13 mouse cellular contexts compared by ENCODE assay signal in the genomic region with DNA sequence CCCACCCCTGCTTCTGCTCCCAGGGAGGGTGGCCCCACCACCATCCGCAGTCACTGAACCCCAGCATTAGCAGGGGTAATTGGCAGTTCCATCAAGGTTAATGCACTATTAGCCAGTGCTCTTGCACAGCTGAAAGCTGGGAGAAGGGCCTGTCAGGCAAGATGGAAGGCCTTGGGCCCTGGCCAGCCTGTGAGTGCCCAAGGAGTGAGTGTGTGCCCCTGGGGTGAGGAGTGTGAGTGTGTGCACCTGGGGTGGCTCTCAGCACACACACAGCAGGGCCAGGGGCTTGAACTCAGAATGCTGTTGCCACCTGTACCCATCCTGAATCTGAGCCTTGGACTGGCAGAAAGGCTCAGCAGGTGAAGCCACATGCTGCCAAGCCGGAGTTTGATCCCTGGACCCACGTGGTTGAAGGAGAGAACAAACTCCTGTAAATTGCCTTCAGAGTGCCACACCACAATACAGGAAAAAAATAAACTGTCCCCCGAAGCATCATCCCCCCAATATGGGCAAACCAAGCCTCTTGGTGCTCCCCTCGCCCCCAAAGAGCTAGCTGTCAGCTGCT. TPM values are rescaled to one million over a fixed set of nuclear protein-coding genes. Genes with fewer than 3 reads are reported as not detected.
DNase-seq lines count a peak whose midpoint lies in the region; ATAC-seq and TF ChIP-seq lines count a peak whose summit lies in the region.
"Had no signal": no experiment of that assay in that cellular context is flagged by ENCODE, and none has a peak within 500 bp of the region (broad histone marks: within the 10 kb centered on the region; RNA-seq: fewer than 3 reads in every experiment).

No protein-coding gene starts in this region.

- H3K4me1 ChIP-seq in hindbrain, embryonic 12.5 days: peaks cover 41% of the 10 kb centered on the region
- H3K4me1 ChIP-seq in hindbrain, postnatal 0 days (ENCODE audit: insufficient read depth, low read length): 0 out of 2 replicates have a peak, but pooled peaks cover 7% of the 10 kb centered on the region
- H3K4me1 ChIP-seq in embryonic facial prominence, embryonic 14.5 days (ENCODE audit: control insufficient read depth, insufficient read depth, low read length): peaks cover 19% of the 10 kb centered on the region
- peaks cover 26% of the 10 kb centered on the region for H3K4me1 ChIP-seq in midbrain, embryonic 14.5 days (ENCODE audit: control insufficient read depth, insufficient read depth, low read length)

- no peak overlapping the region for H3K4me3 ChIP-seq in hindbrain, embryonic 12.5 days
- no peak overlapping the region for H3K4me3 ChIP-seq in hindbrain, postnatal 0 days (ENCODE audit: low read length)
- H3K4me3 ChIP-seq in embryonic facial prominence, embryonic 14.5 days (ENCODE audit: low read depth, low read length): no peak overlapping the region
- no peak overlapping the region for H3K4me3 ChIP-seq in midbrain, embryonic 14.5 days (replicated peaks; ENCODE audit: low read depth, low read length)
- H3K4me3 ChIP-seq in layer of hippocampus, adult 2 months: no peak overlapping the region
- H3K4me3 ChIP-seq: limb, embryonic 13.5 days had no signal

- no peak for TF ChIP-seq CTCF in hindbrain, postnatal 0 days (IDR thresholded peaks at IDR 0.05; ENCODE audit: low read depth)
- TF ChIP-seq CTCF in layer of hippocampus, adult 2 months (conservative IDR thresholded peaks at IDR 0.05): no peak

- H3K9me3 ChIP-seq in hindbrain, embryonic 12.5 days (replicated peaks): no peaks in the 10 kb centered on the region
- H3K9me3 ChIP-seq in hindbrain, postnatal 0 days (ENCODE audit: low read length): no peaks in the 10 kb centered on the region
- H3K9me3 ChIP-seq in embryonic facial prominence, embryonic 14.5 days (ENCODE audit: control insufficient read depth, low read length): no peaks in the 10 kb centered on the region
- H3K9me3 ChIP-seq in midbrain, embryonic 14.5 days (ENCODE audit: control insufficient read depth, low read length): no peaks in the 10 kb centered on the region
- H3K9me3 ChIP-seq: limb, embryonic 13.5 days had no signal

- no peak overlapping the region for H3K4me2 ChIP-seq in hindbrain, embryonic 12.5 days (replicated peaks)
- no peak overlapping the region for H3K4me2 ChIP-seq in hindbrain, postnatal 0 days (ENCODE audit: low read depth, low read length)
- H3K4me2 ChIP-seq in embryonic facial prominence, embryonic 14.5 days (ENCODE audit: low read depth, low read length): no peak overlapping the region
- H3K4me2 ChIP-seq in midbrain, embryonic 14.5 days (ENCODE audit: low read length): no peak overlapping the region
- H3K4me2 ChIP-seq: limb, embryonic 13.5 days had no signal

- peak overlapping the region; percentile 25; the same call in 1 of the 2 replicates for H3K9ac ChIP-seq in hindbrain, embryonic 12.5 days
- no peak overlapping the region for H3K9ac ChIP-seq in hindbrain, postnatal 0 days (replicated peaks; ENCODE audit: low read length)
- H3K9ac ChIP-seq in embryonic facial prominence, embryonic 14.5 days (ENCODE audit: low read depth, low read length): 0 out of 2 replicates have a peak overlapping the region, but pooled peaks have one; percentile 19
- peak overlapping the region; percentile 20; the same call in 1 of the 2 replicates for H3K9ac ChIP-seq in midbrain, embryonic 14.5 days (replicated peaks; ENCODE audit: low read length)
- H3K9ac ChIP-seq: liver, postnatal 0 days had no signal

- WGBS in hindbrain, embryonic 12.5 days: 82% methylated on average over 5 of the region's 5 CpGs
- 74% methylated on average over 5 of the region's 5 CpGs for WGBS in hindbrain, postnatal 0 days
- WGBS in embryonic facial prominence, embryonic 14.5 days: 78% methylated on average over 5 of the region's 5 CpGs
- WGBS in midbrain, embryonic 14.5 days: 61% methylated on average over 5 of the region's 5 CpGs

- H3K36me3 ChIP-seq in hindbrain, embryonic 12.5 days: peaks cover 11% of the 10 kb centered on the region
- peaks cover 8% of the 10 kb centered on the region; the same call in 1 of the 2 replicates for H3K36me3 ChIP-seq in hindbrain, postnatal 0 days (ENCODE audit: insufficient read depth, low read length)
- H3K36me3 ChIP-seq in embryonic facial prominence, embryonic 14.5 days (ENCODE audit: control insufficient read depth, insufficient read depth, low read length): peaks cover 13% of the 10 kb centered on the region
- peaks cover 14% of the 10 kb centered on the region for H3K36me3 ChIP-seq in midbrain, embryonic 14.5 days (ENCODE audit: control insufficient read depth, insufficient read depth, low read length)

- no peaks in the 10 kb centered on the region for H3K27me3 ChIP-seq in hindbrain, embryonic 12.5 days
- H3K27me3 ChIP-seq in hindbrain, postnatal 0 days (ENCODE audit: insufficient read depth, low read length): no peaks in the 10 kb centered on the region
- H3K27me3 ChIP-seq in embryonic facial prominence, embryonic 14.5 days (replicated peaks; ENCODE audit: control insufficient read depth, insufficient read depth, low read length): no peaks in the 10 kb centered on the region
- no peaks in the 10 kb centered on the region for H3K27me3 ChIP-seq in midbrain, embryonic 14.5 days (ENCODE audit: control insufficient read depth, insufficient read depth, low read length)
- H3K27me3 ChIP-seq: limb, embryonic 13.5 days had no signal

- no peak for ATAC-seq in hindbrain, embryonic 12.5 days (ENCODE audit: low FRiP score)
- ATAC-seq in hindbrain, postnatal 0 days: no peak
- ATAC-seq in embryonic facial prominence, embryonic 14.5 days (ENCODE audit: low read depth): no peak
- no peak for ATAC-seq in midbrain, embryonic 14.5 days (ENCODE audit: low FRiP score, low TSS enrichment)
- ATAC-seq: liver, postnatal 0 days had no signal

- no peak overlapping the region for H3K27ac ChIP-seq in hindbrain, embryonic 12.5 days
- no peak overlapping the region for H3K27ac ChIP-seq in hindbrain, postnatal 0 days
- no peak overlapping the region for H3K27ac ChIP-seq in embryonic facial prominence, embryonic 14.5 days (replicated peaks; ENCODE audit: low read depth, low read length)
- no peak overlapping the region for H3K27ac ChIP-seq in midbrain, embryonic 14.5 days (replicated peaks; ENCODE audit: low read depth, low read length)
- H3K27ac ChIP-seq in layer of hippocampus, adult 2 months: no peak overlapping the region
- H3K27ac ChIP-seq: kidney, postnatal 0 days; limb, embryonic 13.5 days; macrophage had no signal

- DNase-seq in hindbrain, postnatal 0 days (ENCODE audit: low spot score): no peak
- peak; percentile 72 for DNase-seq in adrenal gland, postnatal 14 days
- DNase-seq in embryonic facial prominence, embryonic 14.5 days (ENCODE audit: low spot score): no peak
- DNase-seq in midbrain, embryonic 14.5 days: no peak
- DNase-seq in spleen, adult 12 weeks (ENCODE audit: low spot score): no peak
- DNase-seq in layer of hippocampus, adult 2 months (ENCODE audit: low spot score in 2 of 2): no peak
- DNase-seq in spleen, postnatal 36 days (ENCODE audit: low spot score in 2 of 2): no peak
- DNase-seq: thymus, adult 18-20 months had no signal

RNA-seq across cellular contexts. Expression of gene Efna2, which starts 2.9 kb away (rescaled TPM):
- polyA plus RNA-seq in hindbrain, embryonic 12.5 days (2016; fragmentation: Nextera tagmentation; extraction: Ambion mirVana): 49.3 and 50.5 TPM in 2 replicates
- total RNA-seq in hindbrain, postnatal 0 days (2014; rRNA removed): 24.0 and 32.8 TPM in 2 replicates
- polyA plus RNA-seq in hindbrain, postnatal 0 days (2015; fragmentation: Nextera tagmentation; extraction: Ambion mirVana): 23.2 and 23.8 TPM in 2 replicates
- total RNA-seq in adrenal gland, postnatal 14 days (2021): 3.1 and 3.9 TPM in 2 replicates
- polyA plus RNA-seq in embryonic facial prominence, embryonic 14.5 days (2014; fragmentation: Nextera tagmentation; extraction: Ambion mirVana): 20.9 and 23.6 TPM in 2 replicates
- 41.9 and 50.1 TPM in 2 replicates for polyA plus RNA-seq in midbrain, embryonic 14.5 days (2014; fragmentation: Nextera tagmentation; extraction: Ambion mirVana)
- total RNA-seq in layer of hippocampus, adult 2 months (2021): 1 to 10 TPM; 7.1 to 9.7 TPM

RNA-seq across cellular contexts. Expression of gene 1600002K03Rik, which starts 3.6 kb away (rescaled TPM):
- 12.0 and 13.3 TPM in 2 replicates for polyA plus RNA-seq in hindbrain, embryonic 12.5 days (2016; fragmentation: Nextera tagmentation; extraction: Ambion mirVana)
- total RNA-seq in hindbrain, postnatal 0 days (2014; rRNA removed): 2.6 and 3.2 TPM in 2 replicates
- polyA plus RNA-seq in hindbrain, postnatal 0 days (2015; fragmentation: Nextera tagmentation; extraction: Ambion mirVana): 4.3 and 4.4 TPM in 2 replicates
- 8.6 and 9.5 TPM in 2 replicates for total RNA-seq in adrenal gland, postnatal 14 days (2021)
- 11.0 and 13.1 TPM in 2 replicates for polyA plus RNA-seq in embryonic facial prominence, embryonic 14.5 days (2014; fragmentation: Nextera tagmentation; extraction: Ambion mirVana)
- polyA plus RNA-seq in midbrain, embryonic 14.5 days (2014; fragmentation: Nextera tagmentation; extraction: Ambion mirVana): 5.7 and 9.9 TPM in 2 replicates
- 1 to 10 TPM; 7.0 to 7.4 TPM for total RNA-seq in layer of hippocampus, adult 2 months (2021)

RNA-seq across cellular contexts. Expression of gene Cirbp, which starts 10.6 kb away (rescaled TPM):
- 235 and 271 TPM in 2 replicates for polyA plus RNA-seq in hindbrain, embryonic 12.5 days (2016; fragmentation: Nextera tagmentation; extraction: Ambion mirVana)
- total RNA-seq in hindbrain, postnatal 0 days (2014; rRNA removed): 257 and 261 TPM in 2 replicates
- polyA plus RNA-seq in hindbrain, postnatal 0 days (2015; fragmentation: Nextera tagmentation; extraction: Ambion mirVana): 730 and 732 TPM in 2 replicates
- 67.6 and 106 TPM in 2 replicates for total RNA-seq in adrenal gland, postnatal 14 days (2021)
- polyA plus RNA-seq in embryonic facial prominence, embryonic 14.5 days (2014; fragmentation: Nextera tagmentation; extraction: Ambion mirVana): 59.7 and 88.3 TPM in 2 replicates
- 295 and 421 TPM in 2 replicates for polyA plus RNA-seq in midbrain, embryonic 14.5 days (2014; fragmentation: Nextera tagmentation; extraction: Ambion mirVana)
- 100 to 1,000 TPM in 1 of 2 experiments, 10 to 100 TPM in 1; 88.3 to 103 TPM for total RNA-seq in layer of hippocampus, adult 2 months (2021)

RNA-seq across cellular contexts. Expression of gene Midn, which starts 28.3 kb away (rescaled TPM):
- 42.1 and 54.5 TPM in 2 replicates for polyA plus RNA-seq in hindbrain, embryonic 12.5 days (2016; fragmentation: Nextera tagmentation; extraction: Ambion mirVana)
- total RNA-seq in hindbrain, postnatal 0 days (2014; rRNA removed): 146 and 172 TPM in 2 replicates
- polyA plus RNA-seq in hindbrain, postnatal 0 days (2015; fragmentation: Nextera tagmentation; extraction: Ambion mirVana): 14.7 and 15.8 TPM in 2 replicates
- total RNA-seq in adrenal gland, postnatal 14 days (2021): 114 and 140 TPM in 2 replicates
- polyA plus RNA-seq in embryonic facial prominence, embryonic 14.5 days (2014; fragmentation: Nextera tagmentation; extraction: Ambion mirVana): 34.2 and 37.0 TPM in 2 replicates
- polyA plus RNA-seq in midbrain, embryonic 14.5 days (2014; fragmentation: Nextera tagmentation; extraction: Ambion mirVana): 62.6 and 65.6 TPM in 2 replicates
- total RNA-seq in layer of hippocampus, adult 2 months (2021): 10 to 100 TPM; 53.1 to 54.5 TPM

RNA-seq across cellular contexts. Expression of gene Cbarp, which starts 35.7 kb away (rescaled TPM):
- 18.4 and 22.3 TPM in 2 replicates for polyA plus RNA-seq in hindbrain, embryonic 12.5 days (2016; fragmentation: Nextera tagmentation; extraction: Ambion mirVana)
- total RNA-seq in hindbrain, postnatal 0 days (2014; rRNA removed): 270 and 288 TPM in 2 replicates
- 95.5 and 106 TPM in 2 replicates for polyA plus RNA-seq in hindbrain, postnatal 0 days (2015; fragmentation: Nextera tagmentation; extraction: Ambion mirVana)
- 69.9 and 137 TPM in 2 replicates for total RNA-seq in adrenal gland, postnatal 14 days (2021)
- polyA plus RNA-seq in embryonic facial prominence, embryonic 14.5 days (2014; fragmentation: Nextera tagmentation; extraction: Ambion mirVana): 7.3 and 9.0 TPM in 2 replicates
- polyA plus RNA-seq in midbrain, embryonic 14.5 days (2014; fragmentation: Nextera tagmentation; extraction: Ambion mirVana): 78.9 and 101 TPM in 2 replicates
- 100 to 1,000 TPM; 331 to 341 TPM for total RNA-seq in layer of hippocampus, adult 2 months (2021)
